Mouse (Mus musculus) liver, embryonic 11.5 days (tissue): Measurements from ENCODE around the gene Chm. TPM values are rescaled to one million over a fixed set of nuclear protein-coding genes. Genes with fewer than 3 reads are reported as not detected.

Experiments
- ATAC-seq: fragments of 200-750 bp; cut with Nextera tagmentation; replicated peaks from 2 replicates; pipeline ENCODE4 v1.8.0; 2017; ENCODE audit warnings: moderate number of reproducible peaks, mild to moderate bottlenecking, moderate TSS enrichment, moderate library complexity; ENCODE audit not compliant: low FRiP score
- DNase-seq: peaks from one replicate; pipeline ENCODE4 v3.0.0-alpha.2; 2017; ENCODE audit warnings: low spot score
- H3K27ac ChIP-seq: fragments of 300-500 bp; sonication (generic); 2 replicates; pipeline ENCODE4 v1.5.1; 2014; ENCODE audit warnings: mild to moderate bottlenecking, low read depth, low read length, control low read depth
- H3K27me3 ChIP-seq: fragments of 300-500 bp; sonication (generic); replicated peaks from 2 replicates; pipeline ENCODE4 v1.6.1; 2014; ENCODE audit warnings: low read length, mixed read lengths; ENCODE audit not compliant: control insufficient read depth, insufficient read depth
- H3K36me3 ChIP-seq: fragments of 300-500 bp; sonication (generic); 2 replicates; pipeline ENCODE4 v1.6.1; 2014; ENCODE audit warnings: mild to moderate bottlenecking, low read length, moderate library complexity, mixed read lengths; ENCODE audit not compliant: control insufficient read depth, insufficient read depth
- H3K4me1 ChIP-seq: fragments of 300-500 bp; sonication (generic); replicated peaks from 2 replicates; pipeline ENCODE4 v1.6.1; 2014; ENCODE audit warnings: low read length, mixed read lengths; ENCODE audit not compliant: control insufficient read depth, insufficient read depth
- H3K4me2 ChIP-seq: fragments of 300-500 bp; sonication (generic); 2 replicates; pipeline ENCODE4 v1.6.1; 2014; ENCODE audit warnings: mild to moderate bottlenecking, control low read depth, moderate library complexity
- H3K4me3 ChIP-seq: fragments of 300-500 bp; sonication (generic); 2 replicates; pipeline ENCODE4 v1.5.1; 2014; ENCODE audit warnings: low read depth, low read length, control low read depth
- H3K9ac ChIP-seq: fragments of 300-500 bp; sonication (generic); 2 replicates; pipeline ENCODE4 v1.6.1; 2014; ENCODE audit warnings: low read depth, low read length, control low read depth
- H3K9me3 ChIP-seq: fragments of 300-500 bp; sonication (generic); 2 replicates; pipeline ENCODE4 v1.6.1; 2016; ENCODE audit warnings: low read length, inconsistent platforms, mixed read lengths; ENCODE audit not compliant: control insufficient read depth
- WGBS: fragments of 180-500 bp; shearing (Covaris S2); extraction: QIAGEN DNeasy Blood & Tissue Kit; methylation state at CpG from one replicate; pipeline ENCODE4 v1.1.7; 2014; 5-methylcytosine and 5-hydroxymethylcytosine counted together
- microRNA counts: library from miRNA; unstranded; fragments of <30 nt; microRNA quantifications from one replicate; lab custom pipeline; 2015
- microRNA-seq: library from miRNA; unstranded; fragments of <30 nt; microRNA quantifications from one replicate; pipeline ENCODE4, GENCODE M21; 2017; ENCODE audit warnings: borderline number of aligned reads
- polyA plus RNA-seq: library from polyadenylated mRNA; unstranded; fragments of >200 nt; fragmentation: Nextera tagmentation; extraction: Ambion mirVana; gene quantifications from 2 replicates; pipeline ENCODE4 v1.2.1, GENCODE M21; 2014

The Chm gene
- polyA plus RNA-seq, 1 experiment from 2014 or later, result 11.4 TPM

DNA sequence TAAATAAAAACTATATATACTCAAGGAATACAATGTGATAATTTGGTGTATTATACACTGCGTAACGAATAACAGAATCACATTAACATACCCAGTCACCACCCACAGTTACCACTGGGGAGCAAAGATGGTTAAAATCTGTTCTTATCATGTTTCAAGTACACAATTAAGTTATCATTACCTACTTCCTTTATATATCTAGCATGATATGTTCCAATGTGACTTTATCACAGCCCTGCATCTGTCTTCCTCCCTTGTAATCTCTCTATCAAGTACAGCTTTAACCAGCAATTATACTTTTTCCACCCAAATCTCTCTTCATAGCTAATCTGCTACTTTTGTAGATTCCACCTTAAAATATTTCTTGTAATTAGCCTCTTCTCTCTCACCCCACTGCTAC is 109.3 kb downstream of the Chm start:
- H3K4me2 ChIP-seq, result no peak overlapping the region
- H3K27me3 ChIP-seq, result no peaks in the 10 kb centered on the region
- H3K9ac ChIP-seq, result no peak overlapping the region
- no peak overlapping the region for H3K4me3 ChIP-seq
- no peaks in the 10 kb centered on the region for H3K36me3 ChIP-seq
- 96% methylated on average over 2 of the region's 2 CpGs for WGBS
- H3K27ac ChIP-seq, result no peak overlapping the region
- H3K9me3 ChIP-seq, result no peaks in the 10 kb centered on the region
- no peaks in the 10 kb centered on the region for H3K4me1 ChIP-seq
- ATAC-seq, result no peak
- DNase-seq, result no peak

DNA sequence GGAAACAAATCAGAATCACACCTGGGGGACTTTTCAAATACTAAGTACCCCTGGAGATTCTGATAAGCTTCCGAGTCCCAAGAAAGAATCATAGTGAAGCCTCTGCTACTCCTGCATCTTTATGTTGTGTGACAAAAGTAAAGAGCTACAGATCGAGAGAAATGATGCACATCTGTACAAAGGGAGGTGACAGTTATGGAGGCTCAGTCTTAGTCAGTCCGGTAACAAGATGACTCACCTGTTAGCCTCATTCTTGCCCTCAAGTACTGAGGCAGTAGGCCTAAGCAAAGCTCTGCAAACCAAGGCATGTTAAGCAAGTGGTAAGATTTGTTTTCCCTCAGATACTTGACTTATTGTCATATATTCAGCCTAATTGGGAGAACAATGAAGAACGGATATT is 110.5 kb downstream of the Chm start:
- Histone ChIP-seq H3K27me3 (no peaks in the 10 kb centered on the region), H3K4me1 (no peaks in the 10 kb centered on the region), H3K4me3 (no peak overlapping the region), H3K9me3 (no peaks in the 10 kb centered on the region), H3K36me3 (no peaks in the 10 kb centered on the region), H3K4me2 (no peak overlapping the region), H3K9ac (no peak overlapping the region), H3K27ac (no peak overlapping the region)
- no peak for ATAC-seq
- 81% methylated on average over 4 of the region's 4 CpGs for WGBS
- DNase-seq, result no peak

DNA sequence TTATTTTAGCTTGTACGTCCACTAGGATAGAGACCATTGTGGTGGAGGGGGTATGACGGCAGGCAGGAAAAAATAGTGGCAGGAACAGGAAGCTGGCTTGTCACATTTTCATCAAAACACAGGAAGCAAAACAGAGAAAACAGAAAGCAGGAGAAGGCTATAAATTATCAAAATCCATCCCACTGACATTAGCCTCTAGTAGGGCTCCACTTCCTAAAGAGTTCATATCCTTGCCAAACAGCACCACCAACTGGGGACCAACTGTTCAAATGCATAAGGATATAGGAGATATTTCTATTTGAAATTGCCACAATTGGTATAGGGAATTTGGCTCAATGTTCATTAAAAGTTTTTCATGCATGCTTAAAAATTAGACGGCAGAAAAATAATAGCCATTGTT is 181.7 kb downstream of the Chm start:
- ATAC-seq, result no peak
- no peak for DNase-seq
- Histone ChIP-seq H3K27me3 (no peaks in the 10 kb centered on the region), H3K9ac (no peak overlapping the region), H3K4me2 (no peak overlapping the region), H3K4me1 (no peaks in the 10 kb centered on the region), H3K4me3 (no peak overlapping the region), H3K9me3 (no peaks in the 10 kb centered on the region), H3K27ac (no peak overlapping the region), H3K36me3 (no peaks in the 10 kb centered on the region)
- WGBS, result 65% methylated on average over 3 of the region's 3 CpGs

- H3K27me3 ChIP-seq, result no peaks in the 10 kb centered on the region
- 72% methylated on average over 3 of the region's 3 CpGs for WGBS
- H3K36me3 ChIP-seq, result no peaks in the 10 kb centered on the region
- DNase-seq, result no peak
- no peaks in the 10 kb centered on the region for H3K4me1 ChIP-seq
- no peak overlapping the region for H3K9ac ChIP-seq
- H3K4me3 ChIP-seq, result no peak overlapping the region
- no peak overlapping the region for H3K27ac ChIP-seq
- H3K4me2 ChIP-seq, result no peak overlapping the region
- H3K9me3 ChIP-seq, result no peaks in the 10 kb centered on the region
- ATAC-seq, result no peak
These were observed 183.1 kb downstream of the Chm start for GRCm38 (mm10) chrX:113002192-113002591.

MicroRNAs within 50 kb of the gene (microRNA counts, 519-probe panel; counts per million panel counts)
- 5,346 counts per million, percentile 48 among the panel's probes with 10 or more counts for microRNA mmu-miR-361 (lab: Ali Mortazavi, UCI)

Small RNA genes within 50 kb of the gene (microRNA-seq; reads per million reads assigned to microRNA genes)
- gene Mir361, result 2,726 reads per million, percentile 84 among the genes with 10 or more reads in this experiment

Other genes starting within 250 kb of the Chm start
- 1.9 and 2.0 TPM in 2 replicates for gene Dach2, start 112.0 kb upstream of the Chm start, polyA plus RNA-seq